Mouse (Mus musculus) monocyte, adult 2 months (primary cell): Measurements from ENCODE around the gene Cpa5.

Experiments used
- DNase-seq, 2 experiments: peaks; one replicate each; pipeline ENCODE4 v3.0.0; 2022; ENCODE audit warnings: low spot score in 2 of 2, low read depth in 1 of 2

Gene Cpa5

DNA sequence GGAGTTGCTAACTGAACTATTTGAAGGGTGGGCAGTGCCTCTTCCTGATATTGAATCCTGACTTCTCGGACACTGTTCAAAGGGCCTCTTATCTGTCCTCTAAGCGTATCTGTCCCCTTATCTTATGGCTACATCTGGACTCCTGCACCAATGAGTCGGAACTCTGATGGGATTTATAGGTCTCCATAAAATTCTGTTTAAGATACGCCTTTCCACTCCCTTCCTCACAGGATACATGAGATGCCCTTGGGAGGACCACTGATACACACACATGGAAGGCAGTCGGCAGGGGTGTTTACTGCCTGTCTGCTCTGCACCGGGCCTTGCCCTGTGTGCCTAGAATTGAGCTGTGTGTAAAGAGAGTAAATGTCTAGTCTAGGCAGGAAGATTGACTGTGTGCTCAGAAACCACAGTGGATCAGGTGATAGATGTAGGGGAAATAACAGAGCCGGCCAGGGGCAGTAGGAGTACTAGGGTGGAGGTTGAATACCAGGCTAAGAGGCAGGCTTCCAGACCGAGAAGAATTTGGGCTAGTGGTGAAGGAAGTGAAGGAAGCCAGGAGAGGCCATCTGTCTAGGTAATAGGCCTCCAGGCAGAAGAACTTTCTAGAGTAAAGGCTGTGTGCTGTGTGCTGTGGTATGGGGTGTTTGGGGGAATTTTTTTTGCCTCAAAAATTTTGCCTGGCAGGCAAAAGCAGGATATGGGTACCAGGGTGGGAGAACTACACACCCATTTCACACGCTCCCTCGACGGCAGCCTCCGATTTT, 33.1 kb downstream of the Cpa5 start:
- DNase-seq, result no peak

- DNase-seq, result no peak
These were observed 33.7 kb downstream of the Cpa5 start for GRCm38 (mm10) chr6:30644462-30644861.

GRCm38 (mm10) chr6:30645379-30645778, 34.6 kb downstream of the Cpa5 start:
- no peak for DNase-seq

DNA sequence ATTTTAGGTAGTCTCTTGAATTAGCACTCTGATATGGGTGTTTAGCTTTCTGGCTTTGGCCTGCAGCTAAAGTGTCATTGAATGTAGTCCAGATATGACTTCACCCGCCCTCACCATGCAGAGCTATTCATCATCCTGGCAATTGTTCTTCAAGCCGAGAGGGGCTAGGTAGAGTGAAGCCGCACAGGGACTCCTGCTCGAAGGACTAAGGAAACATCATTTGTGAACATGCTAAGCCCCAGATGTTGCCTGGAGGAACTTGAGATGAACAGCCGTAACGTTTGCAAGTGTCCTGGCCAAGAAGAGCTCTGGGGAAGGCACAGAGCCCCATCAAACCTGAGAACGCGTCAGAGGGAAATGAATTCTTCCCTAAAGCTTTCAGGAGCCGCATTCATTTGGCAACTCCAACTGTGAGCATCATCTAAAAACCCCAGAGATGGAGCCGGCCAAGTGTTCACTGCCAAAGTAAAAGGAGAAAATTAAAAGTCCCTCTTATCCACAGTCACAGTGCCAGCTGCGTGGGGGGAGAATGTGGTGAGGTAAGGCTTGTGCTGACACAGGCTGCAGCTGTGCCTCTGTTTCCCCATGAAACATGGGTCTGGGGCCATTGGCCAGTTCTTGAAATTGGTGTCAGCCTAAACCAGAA, 39.0 kb downstream of the Cpa5 start:
- no peak for DNase-seq

GRCm38 (mm10) chr6:30652425-30653188, 41.8 kb downstream of the Cpa5 start:
- no peak for DNase-seq

DNA sequence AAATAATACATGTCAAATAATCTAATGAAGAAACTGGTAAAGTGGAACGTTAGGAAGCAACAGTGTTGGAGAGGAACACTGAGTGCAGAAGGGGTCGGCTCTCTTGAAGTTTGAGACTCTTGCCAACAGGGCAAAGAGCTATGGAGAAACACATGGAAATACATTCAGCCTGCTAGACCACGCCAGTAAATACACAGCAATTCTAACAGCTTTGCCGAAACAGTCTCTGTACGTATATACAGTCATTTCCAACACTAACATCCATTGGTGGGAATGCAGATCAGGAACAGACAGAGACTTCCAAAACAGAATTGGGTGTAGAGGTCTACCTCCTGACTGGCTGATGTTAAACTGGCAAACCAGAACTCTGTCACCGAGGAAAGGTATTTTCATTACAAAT, 42.7 kb downstream of the Cpa5 start:
- DNase-seq, result no peak

GRCm38 (mm10) chr6:30654402-30654859, 43.6 kb downstream of the Cpa5 start:
- DNase-seq, result no peak

GRCm38 (mm10) chr6:30654932-30655331, 44.1 kb downstream of the Cpa5 start:
- DNase-seq, result no peak

GRCm38 (mm10) chr6:30657279-30657678, 46.5 kb downstream of the Cpa5 start:
- no peak for DNase-seq

DNA sequence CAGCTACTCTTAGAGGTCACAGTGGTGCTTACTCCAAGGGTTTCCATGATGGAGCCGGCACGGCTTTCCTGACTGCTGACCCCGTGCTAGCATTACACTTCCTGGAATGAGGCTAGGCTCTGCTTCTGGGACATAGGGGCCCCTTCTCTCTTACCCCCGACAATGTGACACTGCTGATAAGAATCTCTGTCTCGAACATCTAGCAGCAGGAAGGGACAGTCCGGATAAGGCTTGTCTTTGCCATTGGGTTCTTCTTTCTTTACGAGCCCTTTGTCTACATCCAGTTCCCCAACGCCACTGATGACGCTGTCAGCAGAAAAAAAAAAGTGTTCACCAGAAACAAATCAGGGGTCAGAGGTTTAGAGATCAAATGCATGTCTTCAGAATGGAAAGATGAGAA, 47.8 kb downstream of the Cpa5 start:
- DNase-seq, result no peak

DNA sequence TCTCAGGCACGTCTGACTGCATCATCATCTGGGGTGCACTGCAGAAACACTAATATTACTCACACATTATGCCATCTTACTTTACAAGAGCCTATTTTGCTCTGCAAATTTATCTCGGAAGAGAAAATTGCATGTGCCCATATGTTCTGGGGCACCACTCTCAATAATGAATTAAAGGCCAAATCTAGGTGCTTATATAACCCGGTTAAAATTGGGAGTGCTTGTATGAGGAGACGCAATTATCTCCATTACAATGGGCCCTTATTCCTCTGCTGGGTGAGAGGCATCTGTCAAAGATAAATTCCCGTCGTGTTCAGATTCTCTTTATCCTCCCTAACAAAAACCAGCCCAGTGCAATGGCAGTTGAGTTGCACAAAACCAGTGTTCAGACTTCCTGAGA, 54.0 kb downstream of the Cpa5 start:
- no peak for DNase-seq

DNA sequence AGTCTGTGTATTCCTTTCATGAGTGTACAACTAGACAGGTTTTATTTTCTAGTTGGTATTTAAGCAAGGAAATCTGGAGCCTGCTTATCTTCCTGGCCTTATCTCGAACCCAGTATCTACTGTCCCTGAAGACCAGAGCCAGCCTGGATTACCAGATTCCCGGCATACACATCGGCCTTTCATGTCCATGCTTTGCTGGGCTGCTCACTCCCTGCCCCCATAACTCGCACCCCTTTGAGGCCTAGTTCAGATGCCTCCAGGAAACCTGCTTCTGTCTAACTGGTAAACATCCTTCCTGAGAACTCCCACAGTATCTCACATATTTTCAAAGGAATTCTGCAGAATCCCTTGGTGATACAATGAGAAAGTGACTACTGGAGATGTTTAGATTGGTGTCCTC, 54.5 kb downstream of the Cpa5 start:
- no peak for DNase-seq

DNA sequence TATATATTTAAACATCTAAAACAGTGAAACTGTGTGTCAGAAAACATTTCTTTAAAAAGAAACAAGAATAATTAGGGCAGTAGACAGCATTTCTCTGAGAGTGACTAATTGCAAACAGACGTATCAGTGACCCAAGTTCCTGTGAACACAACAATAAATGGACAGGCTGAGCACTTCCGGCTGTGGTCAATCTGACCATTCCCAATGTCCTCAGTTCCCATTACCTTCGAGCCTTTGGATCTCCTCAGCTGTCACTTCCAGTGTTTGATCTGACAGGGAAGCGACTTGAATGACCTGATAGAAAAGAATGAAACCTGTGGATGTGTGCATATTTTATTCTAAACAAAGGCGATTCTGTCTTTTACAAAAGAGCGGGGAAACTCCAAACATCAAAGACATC, 55.2 kb downstream of the Cpa5 start:
- DNase-seq, result no peak

- DNase-seq, result no peak
These were observed 56.8 kb downstream of the Cpa5 start for GRCm38 (mm10) chr6:30667585-30667984.

DNA sequence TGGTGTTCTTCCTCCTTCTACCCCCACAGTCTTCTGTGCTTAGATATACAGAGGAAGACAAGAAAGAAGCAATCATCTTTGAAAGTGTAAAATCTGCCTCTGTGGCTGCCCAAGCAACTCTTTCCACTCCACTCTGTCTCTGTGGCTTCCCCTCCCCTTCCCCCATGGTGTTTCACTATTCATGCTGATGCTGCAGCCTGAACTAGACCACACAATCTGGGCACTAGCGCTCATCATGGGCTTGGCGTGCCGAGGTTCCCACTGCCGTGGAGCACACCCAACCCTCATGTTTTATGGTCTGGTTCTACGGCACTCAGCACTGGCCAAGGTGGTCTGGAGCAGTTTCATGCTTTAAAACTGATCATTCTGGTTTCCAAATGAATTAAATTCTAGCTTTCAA, 60.9 kb downstream of the Cpa5 start:
- DNase-seq, result no peak

GRCm38 (mm10) chr6:30673764-30674561, 63.2 kb downstream of the Cpa5 start:
- DNase-seq, result no peak

- no peak for DNase-seq
These were observed 64.0 kb downstream of the Cpa5 start for GRCm38 (mm10) chr6:30674714-30675280.

DNA sequence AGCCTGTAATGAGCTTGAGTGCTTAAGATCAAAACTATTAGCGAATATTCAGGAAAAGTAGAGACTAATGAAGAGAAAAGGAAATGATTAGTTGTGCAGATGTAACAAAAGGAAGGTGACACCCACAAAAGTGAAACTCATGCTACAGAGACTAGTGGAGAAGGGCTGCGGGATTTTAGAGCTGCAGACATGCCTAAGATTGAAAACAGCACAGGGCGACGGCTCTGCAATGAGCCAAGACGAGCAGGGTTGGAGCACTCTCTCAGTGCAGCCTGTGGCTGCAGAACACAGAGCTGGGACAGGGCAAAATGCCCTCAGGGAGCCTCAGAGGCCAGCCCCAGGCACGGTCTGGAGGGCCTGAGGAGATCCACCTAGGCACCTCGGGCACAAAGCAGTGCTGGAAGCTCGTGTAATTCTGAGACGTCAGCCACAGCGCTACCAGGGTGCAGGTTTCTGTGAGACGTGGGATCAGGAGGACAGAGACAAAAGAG, 64.5 kb downstream of the Cpa5 start:
- no peak for DNase-seq

DNA sequence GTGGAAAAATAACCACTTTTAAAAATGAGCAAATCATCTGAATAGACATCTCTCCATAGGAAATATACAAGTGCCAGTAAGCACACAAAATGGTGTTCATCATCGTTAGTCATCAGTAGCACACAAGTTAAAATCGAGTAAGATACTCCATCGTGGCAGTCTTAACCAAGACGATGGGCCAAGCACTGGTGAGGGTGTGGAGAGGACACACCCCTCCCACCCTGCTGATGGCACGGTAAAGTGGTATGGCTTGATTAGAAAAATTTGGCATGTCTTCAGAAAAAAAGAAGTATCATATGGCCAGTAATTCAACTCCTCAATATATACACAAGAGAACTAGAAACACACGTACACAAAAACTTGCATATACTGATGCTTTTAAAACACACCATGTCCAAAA, 65.7 kb downstream of the Cpa5 start:
- no peak for DNase-seq

DNA sequence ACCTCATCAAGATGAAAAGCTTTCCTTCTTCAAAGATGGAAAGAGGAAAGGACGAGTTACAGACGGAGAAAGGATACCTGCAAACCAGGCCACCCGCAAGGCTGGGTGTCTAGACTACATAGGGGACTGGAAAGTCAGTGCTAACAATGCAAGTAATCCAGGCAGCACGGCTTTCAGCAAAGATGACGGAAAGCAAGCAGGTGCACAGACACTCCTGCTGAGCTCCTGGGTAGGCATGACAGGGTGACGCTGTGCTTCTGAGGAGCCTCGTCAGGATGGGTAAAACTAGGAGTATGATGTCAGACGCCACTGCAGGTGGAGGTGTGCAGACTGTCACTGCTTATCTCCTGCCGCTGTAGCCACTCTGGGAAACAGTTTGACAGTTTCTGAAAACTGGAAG, 66.8 kb downstream of the Cpa5 start:
- no peak for DNase-seq

GRCm38 (mm10) chr6:30678482-30678881, 67.7 kb downstream of the Cpa5 start:
- no peak for DNase-seq
